Mouse (Mus musculus): ENCODE data around the gene Pde2a. TPM values are rescaled to one million over a fixed set of nuclear protein-coding genes. Genes with fewer than 3 reads are reported as not detected.

Pde2a gene
- polyA plus RNA-seq, 2 experiments = 3.0 to 6.6 TPM

DNA sequence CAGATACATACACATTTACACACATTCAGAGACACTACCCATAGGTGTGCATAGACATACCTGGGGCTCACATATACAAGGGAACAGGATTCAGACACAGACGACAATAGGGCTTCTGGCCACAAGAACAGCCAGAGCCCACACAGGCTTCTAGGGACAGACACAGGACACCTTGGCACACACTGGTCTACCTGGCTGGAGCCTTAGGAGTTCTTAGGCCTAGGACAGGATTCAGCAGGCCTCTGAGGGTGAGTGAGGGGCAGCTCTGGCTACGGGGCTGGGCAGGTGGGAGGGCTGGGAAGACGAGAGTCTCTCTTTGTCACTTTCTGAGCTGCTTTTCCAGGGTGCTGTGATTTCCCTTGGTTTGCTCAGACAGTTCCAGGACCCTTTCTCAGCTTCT, 43.2 kb upstream of the Pde2a start:
- no peak; the same call in 1 of the 2 replicates for ATAC-seq (ENCODE audit: insufficient read depth)
- Histone ChIP-seq H3K9me3 (ENCODE audit: control insufficient read depth, low read length) (no peaks in the 10 kb centered on the region), H3K27ac (no peak overlapping the region), H3K9ac (replicated peaks) (no peak overlapping the region), H3K36me3 (replicated peaks; ENCODE audit: control insufficient read depth, insufficient read depth, low read depth) (no peaks in the 10 kb centered on the region), H3K4me1 (replicated peaks; ENCODE audit: control insufficient read depth in 2 of 2, insufficient read depth in 2 of 2, low read length in 1 of 2) (peaks cover 2 to 21% of the 10 kb centered on the region in 2 experiments; a peak in 3 of 4 replicates), H3K4me2 (ENCODE audit: low read depth) (peak overlapping the region; percentile 50), H3K27me3 (ENCODE audit: control insufficient read depth, insufficient read depth, low read length) (no peaks in the 10 kb centered on the region), H3K4me3 (ENCODE audit: insufficient read depth in 1 of 2, low read depth in 2 of 2, low read length in 2 of 2) (no peak overlapping the region)
- WGBS (ENCODE audit: insufficient replicate concordance) = 47% methylated on average over 3 of the region's 3 CpGs
- DNase-seq (ENCODE audit: low read depth in 3 of 3, low spot score in 3 of 3) = no peak
- TF ChIP-seq EP300 (IDR thresholded peaks at IDR 0.05; ENCODE audit: low read depth) = no peak
- no peak for TF ChIP-seq CTCF (IDR thresholded peaks at IDR 0.05; ENCODE audit: low read depth)

GRCm38 (mm10) chr7:101378796-101379465, 42.6 kb upstream of the Pde2a start:
- peaks cover 2 to 23% of the 10 kb centered on the region in 2 experiments; a peak in 3 of 4 replicates for H3K4me1 ChIP-seq (replicated peaks; ENCODE audit: control insufficient read depth in 2 of 2, insufficient read depth in 2 of 2, low read length in 1 of 2)
- H3K9ac ChIP-seq (replicated peaks) = no peak overlapping the region
- peak overlapping the region; percentile 50 for H3K4me2 ChIP-seq (ENCODE audit: low read depth)
- TF ChIP-seq EP300 (IDR thresholded peaks at IDR 0.05; ENCODE audit: low read depth) (no peak), CTCF (IDR thresholded peaks at IDR 0.05; ENCODE audit: low read depth) (0 out of 2 replicates have a peak, but pooled peaks have one; percentile 7)
- no peaks in the 10 kb centered on the region for H3K36me3 ChIP-seq (replicated peaks; ENCODE audit: control insufficient read depth, insufficient read depth, low read depth)
- H3K27me3 ChIP-seq (ENCODE audit: control insufficient read depth, insufficient read depth, low read length) = no peaks in the 10 kb centered on the region
- no peak for ATAC-seq (ENCODE audit: insufficient read depth)
- H3K27ac ChIP-seq = no peak overlapping the region
- H3K9me3 ChIP-seq (ENCODE audit: control insufficient read depth, low read length) = no peaks in the 10 kb centered on the region
- DNase-seq (ENCODE audit: low read depth in 3 of 3, low spot score in 3 of 3) = no peak
- 47% methylated on average over 5 of the region's 5 CpGs for WGBS (ENCODE audit: insufficient replicate concordance)
- no peak overlapping the region for H3K4me3 ChIP-seq (ENCODE audit: insufficient read depth in 1 of 2, low read depth in 2 of 2, low read length in 2 of 2)

GRCm38 (mm10) chr7:101379732-101380131, 41.8 kb upstream of the Pde2a start:
- ATAC-seq (ENCODE audit: insufficient read depth) = no peak
- TF ChIP-seq CTCF (IDR thresholded peaks at IDR 0.05; ENCODE audit: low read depth) (no peak), EP300 (IDR thresholded peaks at IDR 0.05; ENCODE audit: low read depth) (no peak)
- Histone ChIP-seq H3K4me1 (replicated peaks; ENCODE audit: control insufficient read depth in 2 of 2, insufficient read depth in 2 of 2, low read length in 1 of 2) (peaks cover 2 to 26% of the 10 kb centered on the region in 2 experiments; a peak in 3 of 4 replicates), H3K9me3 (ENCODE audit: control insufficient read depth, low read length) (no peaks in the 10 kb centered on the region), H3K27ac (no peak overlapping the region), H3K9ac (replicated peaks) (no peak overlapping the region), H3K36me3 (replicated peaks; ENCODE audit: control insufficient read depth, insufficient read depth, low read depth) (no peaks in the 10 kb centered on the region), H3K4me3 (ENCODE audit: insufficient read depth in 1 of 2, low read depth in 2 of 2, low read length in 2 of 2) (no peak overlapping the region), H3K4me2 (ENCODE audit: low read depth) (peak overlapping the region; percentile 9), H3K27me3 (ENCODE audit: control insufficient read depth, insufficient read depth, low read length) (no peaks in the 10 kb centered on the region)
- 54% methylated on average over 2 of the region's 2 CpGs for WGBS (ENCODE audit: insufficient replicate concordance)
- no peak for DNase-seq (ENCODE audit: low read depth in 3 of 3, low spot score in 3 of 3)

DNA sequence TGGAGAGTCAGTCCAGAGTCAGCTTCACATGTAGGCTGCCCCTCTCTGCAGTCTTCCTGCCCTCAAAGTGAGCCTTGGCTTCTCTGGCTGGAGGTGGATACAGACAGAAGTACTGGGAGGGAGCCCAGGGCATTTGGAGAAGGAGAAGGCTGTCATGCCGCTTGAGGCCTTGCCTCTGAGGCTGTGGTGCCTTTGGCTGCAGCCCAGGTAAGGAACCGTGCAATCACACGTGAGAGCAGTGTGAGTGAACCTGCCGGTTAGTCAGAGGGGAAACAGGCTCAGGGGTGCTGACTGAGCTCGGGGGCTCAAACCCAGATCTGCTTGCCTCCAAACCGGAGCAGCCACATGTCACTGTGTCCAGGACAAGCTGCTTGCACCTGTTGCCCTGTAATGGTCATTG, 40.0 kb upstream of the Pde2a start:
- no peaks in the 10 kb centered on the region for H3K36me3 ChIP-seq (replicated peaks; ENCODE audit: control insufficient read depth, insufficient read depth, low read depth)
- 67% methylated on average over 6 of the region's 6 CpGs for WGBS (ENCODE audit: insufficient replicate concordance)
- no peak overlapping the region for H3K4me2 ChIP-seq (ENCODE audit: low read depth)
- no peak for TF ChIP-seq EP300 (IDR thresholded peaks at IDR 0.05; ENCODE audit: low read depth)
- H3K9me3 ChIP-seq (ENCODE audit: control insufficient read depth, low read length) = no peaks in the 10 kb centered on the region
- no peak overlapping the region for H3K4me3 ChIP-seq (ENCODE audit: insufficient read depth in 1 of 2, low read depth in 2 of 2, low read length in 2 of 2)
- no peak for DNase-seq (ENCODE audit: low read depth in 3 of 3, low spot score in 3 of 3)
- no peaks in the 10 kb centered on the region for H3K27me3 ChIP-seq (ENCODE audit: control insufficient read depth, insufficient read depth, low read length)
- no peak overlapping the region for H3K27ac ChIP-seq
- ATAC-seq (ENCODE audit: insufficient read depth) = no peak
- H3K9ac ChIP-seq (replicated peaks) = no peak overlapping the region
- H3K4me1 ChIP-seq (replicated peaks; ENCODE audit: control insufficient read depth in 2 of 2, insufficient read depth in 2 of 2, low read length in 1 of 2) = peaks cover 7 to 39% of the 10 kb centered on the region in 2 experiments

GRCm38 (mm10) chr7:101382378-101382777, 39.1 kb upstream of the Pde2a start:
- no peak overlapping the region for H3K4me3 ChIP-seq (ENCODE audit: insufficient read depth in 1 of 2, low read depth in 2 of 2, low read length in 2 of 2)
- no peak overlapping the region for H3K9ac ChIP-seq (replicated peaks)
- H3K4me1 ChIP-seq (replicated peaks; ENCODE audit: control insufficient read depth in 2 of 2, insufficient read depth in 2 of 2, low read length in 1 of 2) = peaks cover 7 to 36% of the 10 kb centered on the region in 2 experiments
- TF ChIP-seq EP300 (IDR thresholded peaks at IDR 0.05; ENCODE audit: low read depth) = no peak
- TF ChIP-seq CTCF (IDR thresholded peaks at IDR 0.05; ENCODE audit: low read depth) = peak; percentile 13; the same call in 1 of the 2 replicates
- DNase-seq (ENCODE audit: low read depth in 3 of 3, low spot score in 3 of 3) (peak in 2 of 3 experiments; percentile 22 to 41), ATAC-seq (ENCODE audit: insufficient read depth) (no peak)
- no peaks in the 10 kb centered on the region for H3K36me3 ChIP-seq (replicated peaks; ENCODE audit: control insufficient read depth, insufficient read depth, low read depth)
- H3K9me3 ChIP-seq (ENCODE audit: control insufficient read depth, low read length) = no peaks in the 10 kb centered on the region
- no peak overlapping the region for H3K4me2 ChIP-seq (ENCODE audit: low read depth)
- WGBS (ENCODE audit: insufficient replicate concordance) = 50% methylated on average over 8 of the region's 8 CpGs
- no peak overlapping the region for H3K27ac ChIP-seq
- no peaks in the 10 kb centered on the region for H3K27me3 ChIP-seq (ENCODE audit: control insufficient read depth, insufficient read depth, low read length)
